Mouse (Mus musculus) forebrain, embryonic 10.5 days (tissue): ENCODE measurements at regions not wholly inside any gene's neighbourhood (a gene's known extent, or its start where the extent isn't known, plus 50 kb on each side); places are given as distances from the start of the nearest gene placed in this dataset.

Experiments
- DNase-seq: peaks from one replicate; pipeline ENCODE4 v3.0.0-alpha.2; 2017; ENCODE audit warnings: low spot score; ENCODE audit errors: extremely low spot score
- H3K27ac ChIP-seq: fragments of 300-500 bp; sonication (generic); 2 replicates; pipeline ENCODE4 v1.5.1; 2016; ENCODE audit warnings: mild to moderate bottlenecking
- H3K27me3 ChIP-seq: fragments of 300-500 bp; sonication (generic); 2 replicates; pipeline ENCODE4 v1.6.1; 2016; ENCODE audit warnings: mild to moderate bottlenecking; ENCODE audit not compliant: poor library complexity, severe bottlenecking
- H3K36me3 ChIP-seq: fragments of 300-500 bp; sonication (generic); replicated peaks from 2 replicates; pipeline ENCODE4 v1.6.1; 2016; ENCODE audit warnings: mild to moderate bottlenecking, moderate library complexity
- H3K4me1 ChIP-seq: fragments of 300-500 bp; sonication (generic); 2 replicates; pipeline ENCODE4 v1.6.1; 2016
- H3K4me3 ChIP-seq: fragments of 300-500 bp; sonication (generic); 2 replicates; pipeline ENCODE4 v1.5.1; 2016; ENCODE audit warnings: mild to moderate bottlenecking, moderate library complexity
- H3K9me3 ChIP-seq: fragments of 300-500 bp; sonication (generic); 2 replicates; pipeline ENCODE4 v1.6.1; 2016; ENCODE audit warnings: mild to moderate bottlenecking, moderate library complexity
- WGBS: fragments of 180-500 bp; shearing (Covaris S2); methylation state at CpG from one replicate; pipeline ENCODE4 v1.1.7; 2016; 5-methylcytosine and 5-hydroxymethylcytosine counted together

- Histone ChIP-seq H3K27ac (no peak overlapping the region), H3K27me3 (no peaks in the 10 kb centered on the region), H3K4me3 (no peak overlapping the region), H3K36me3 (no peaks in the 10 kb centered on the region), H3K4me1 (no peaks in the 10 kb centered on the region), H3K9me3 (no peaks in the 10 kb centered on the region)
- 78% methylated on average over 6 of the region's 6 CpGs for WGBS
- no peak for DNase-seq
These were observed 737.7 kb downstream of the Gm826 start for GRCm38 (mm10) chr2:159596285-159596684.

- Histone ChIP-seq H3K36me3 (no peaks in the 10 kb centered on the region), H3K27ac (no peak overlapping the region), H3K4me3 (no peak overlapping the region), H3K27me3 (no peaks in the 10 kb centered on the region), H3K9me3 (no peaks in the 10 kb centered on the region), H3K4me1 (no peaks in the 10 kb centered on the region)
- no peak for DNase-seq
- WGBS, result 84% methylated on average over 3 of the region's 3 CpGs
These were observed 735.9 kb downstream of the Gm826 start for GRCm38 (mm10) chr2:159598080-159598479.

- no peak for DNase-seq
- Histone ChIP-seq H3K4me1 (peaks cover 27% of the 10 kb centered on the region), H3K36me3 (no peaks in the 10 kb centered on the region), H3K27me3 (no peaks in the 10 kb centered on the region), H3K9me3 (no peaks in the 10 kb centered on the region), H3K4me3 (no peak overlapping the region), H3K27ac (no peak overlapping the region)
- WGBS, result 72% methylated on average over 3 of the region's 3 CpGs
These were observed 726.8 kb downstream of the Gm826 start for GRCm38 (mm10) chr2:159607191-159607590.

- Histone ChIP-seq H3K4me1 (peaks cover 27% of the 10 kb centered on the region), H3K36me3 (no peaks in the 10 kb centered on the region), H3K27me3 (no peaks in the 10 kb centered on the region), H3K4me3 (no peak overlapping the region), H3K27ac (no peak overlapping the region), H3K9me3 (no peaks in the 10 kb centered on the region)
- no peak for DNase-seq
- 87% methylated on average over 4 of the region's 4 CpGs for WGBS
These were observed 723.5 kb downstream of the Gm826 start for GRCm38 (mm10) chr2:159610451-159610850.

GRCm38 (mm10) chr2:159616685-159617084 is 717.3 kb downstream of the Gm826 start:
- no peak for DNase-seq
- Histone ChIP-seq H3K27ac (no peak overlapping the region), H3K4me3 (no peak overlapping the region), H3K4me1 (no peaks in the 10 kb centered on the region), H3K36me3 (no peaks in the 10 kb centered on the region), H3K27me3 (no peaks in the 10 kb centered on the region), H3K9me3 (no peaks in the 10 kb centered on the region)
- WGBS, result 74% methylated on average over 4 of the region's 4 CpGs

- DNase-seq, result no peak
- Histone ChIP-seq H3K4me1 (peaks cover 4% of the 10 kb centered on the region; the same call in 1 of the 2 replicates), H3K36me3 (no peaks in the 10 kb centered on the region), H3K27me3 (no peaks in the 10 kb centered on the region), H3K9me3 (no peaks in the 10 kb centered on the region), H3K4me3 (no peak overlapping the region), H3K27ac (no peak overlapping the region)
- WGBS, result 91% methylated on average over 6 of the region's 6 CpGs
These were observed 712.7 kb downstream of the Gm826 start for GRCm38 (mm10) chr2:159621261-159621660.

GRCm38 (mm10) chr2:159622141-159622669 is 711.8 kb downstream of the Gm826 start:
- Histone ChIP-seq H3K4me3 (no peak overlapping the region), H3K9me3 (no peaks in the 10 kb centered on the region), H3K36me3 (no peaks in the 10 kb centered on the region), H3K27me3 (no peaks in the 10 kb centered on the region), H3K27ac (no peak overlapping the region), H3K4me1 (peaks cover 4% of the 10 kb centered on the region; the same call in 1 of the 2 replicates)
- no peak for DNase-seq
- WGBS, result 63% methylated on average over 5 of the region's 5 CpGs

GRCm38 (mm10) chr2:159625306-159625705 is 708.7 kb downstream of the Gm826 start:
- WGBS, result 56% methylated on average over 1 of the region's 1 CpGs

GRCm38 (mm10) chr2:159645861-159646260 is 688.1 kb downstream of the Gm826 start:
- H3K36me3 ChIP-seq, result no peaks in the 10 kb centered on the region
- no peaks in the 10 kb centered on the region for H3K9me3 ChIP-seq
- WGBS, result 65% methylated on average over 4 of the region's 4 CpGs
- H3K4me3 ChIP-seq, result no peak overlapping the region
- DNase-seq, result no peak
- H3K4me1 ChIP-seq, result no peaks in the 10 kb centered on the region
- no peak overlapping the region for H3K27ac ChIP-seq
- H3K27me3 ChIP-seq, result no peaks in the 10 kb centered on the region

More at GRCm38 (mm10) chr2:159625306-159625705, 708.7 kb downstream of the Gm826 start:
- H3K4me3 ChIP-seq, result no peak overlapping the region
- DNase-seq, result no peak
- H3K27ac ChIP-seq, result no peak overlapping the region
- no peaks in the 10 kb centered on the region for H3K36me3 ChIP-seq
- peaks cover 4% of the 10 kb centered on the region; the same call in 1 of the 2 replicates for H3K4me1 ChIP-seq
- no peaks in the 10 kb centered on the region for H3K27me3 ChIP-seq
- no peaks in the 10 kb centered on the region for H3K9me3 ChIP-seq

- H3K36me3 ChIP-seq, result no peaks in the 10 kb centered on the region
- no peak overlapping the region for H3K4me3 ChIP-seq
- no peak for DNase-seq
- no peak overlapping the region for H3K27ac ChIP-seq
- no peaks in the 10 kb centered on the region for H3K9me3 ChIP-seq
- no peaks in the 10 kb centered on the region for H3K27me3 ChIP-seq
- WGBS, result 96% methylated on average over 2 of the region's 2 CpGs
- H3K4me1 ChIP-seq, result no peaks in the 10 kb centered on the region
These were observed 687.4 kb downstream of the Gm826 start for GRCm38 (mm10) chr2:159646595-159646994.

GRCm38 (mm10) chr2:159652243-159652642 is 681.7 kb downstream of the Gm826 start:
- DNase-seq, result no peak
- 84% methylated on average over 3 of the region's 3 CpGs for WGBS

GRCm38 (mm10) chr2:159676845-159677244 is 657.1 kb downstream of the Gm826 start:
- H3K4me3 ChIP-seq, result no peak overlapping the region
- H3K9me3 ChIP-seq, result no peaks in the 10 kb centered on the region
- DNase-seq, result no peak
- 62% methylated on average over 3 of the region's 3 CpGs for WGBS
- no peaks in the 10 kb centered on the region for H3K36me3 ChIP-seq
- no peak overlapping the region for H3K27ac ChIP-seq
- H3K4me1 ChIP-seq, result no peaks in the 10 kb centered on the region
- no peaks in the 10 kb centered on the region for H3K27me3 ChIP-seq

More at GRCm38 (mm10) chr2:159652243-159652642, 681.7 kb downstream of the Gm826 start:
- Histone ChIP-seq H3K4me1 (no peaks in the 10 kb centered on the region), H3K4me3 (no peak overlapping the region), H3K27ac (no peak overlapping the region), H3K27me3 (no peaks in the 10 kb centered on the region), H3K36me3 (no peaks in the 10 kb centered on the region), H3K9me3 (no peaks in the 10 kb centered on the region)

GRCm38 (mm10) chr2:159680641-159681040 is 653.3 kb downstream of the Gm826 start:
- DNase-seq, result no peak
- 84% methylated on average over 1 of the region's 1 CpGs for WGBS

GRCm38 (mm10) chr2:159703100-159703499 is 630.9 kb downstream of the Gm826 start:
- H3K27me3 ChIP-seq, result no peaks in the 10 kb centered on the region
- H3K27ac ChIP-seq, result no peak overlapping the region
- peaks cover 2% of the 10 kb centered on the region; the same call in 1 of the 2 replicates for H3K9me3 ChIP-seq
- 85% methylated on average over 3 of the region's 3 CpGs for WGBS
- no peak for DNase-seq
- no peaks in the 10 kb centered on the region for H3K36me3 ChIP-seq
- H3K4me1 ChIP-seq, result no peaks in the 10 kb centered on the region
- H3K4me3 ChIP-seq, result no peak overlapping the region

More at GRCm38 (mm10) chr2:159680641-159681040, 653.3 kb downstream of the Gm826 start:
- Histone ChIP-seq H3K9me3 (no peaks in the 10 kb centered on the region), H3K36me3 (no peaks in the 10 kb centered on the region), H3K4me3 (no peak overlapping the region), H3K27ac (no peak overlapping the region), H3K4me1 (no peaks in the 10 kb centered on the region), H3K27me3 (no peaks in the 10 kb centered on the region)
